Mouse (Mus musculus) ES-Bruce4 (cell line): Measurements from ENCODE around the gene Bckdha.

Source experiments
- CTCF ChIP-seq: IDR thresholded peaks from one replicate; pipeline ENCODE4 v1.8.1; 2011; ENCODE audit warnings: low read depth, low read length
- EP300 ChIP-seq: IDR thresholded peaks from 2 replicates; pipeline ENCODE4 v1.6.1; 2011; ENCODE audit warnings: low read depth, low read length; ENCODE audit not compliant: insufficient read depth
- POLR2A ChIP-seq: IDR thresholded peaks from one replicate; pipeline ENCODE4 v1.8.1; 2011; ENCODE audit warnings: low read length; ENCODE audit not compliant: insufficient read depth

DNA sequence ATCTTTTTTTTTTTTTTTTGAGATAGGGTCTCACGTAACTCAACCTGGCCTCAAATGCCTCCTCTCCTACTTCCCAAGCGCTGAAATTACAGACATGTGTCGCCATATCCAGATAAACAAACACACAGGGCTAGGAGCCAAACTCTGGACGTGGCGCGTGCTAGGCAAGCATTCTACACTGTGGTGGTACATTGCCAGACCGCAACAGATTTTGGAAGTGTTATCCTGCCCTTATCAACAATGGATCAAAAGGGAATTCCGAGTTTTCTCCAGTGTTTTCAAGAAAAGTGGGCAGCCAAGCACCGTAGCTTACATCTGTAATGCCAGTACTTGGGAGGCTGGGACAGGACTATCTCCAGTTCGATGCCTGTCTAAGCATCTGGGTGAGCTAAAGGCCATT, 996 bp downstream of the Bckdha start:
- TF ChIP-seq CTCF: no peak
- no peak for TF ChIP-seq POLR2A
- TF ChIP-seq EP300: no peak
